Mouse (Mus musculus) intestine, postnatal 0 days (tissue): ENCODE measurements at regions not wholly inside any gene's neighbourhood (a gene's known extent, or its start where the extent isn't known, plus 50 kb on each side); places are given as distances from the start of the nearest gene placed in this dataset.

ENCODE experiments used
- ATAC-seq: fragments of 200-750 bp; cut with Nextera tagmentation; 2 replicates; pipeline ENCODE4 v1.8.0; 2017; ENCODE audit warnings: mild to moderate bottlenecking, moderate TSS enrichment, moderate library complexity
- H3K27ac ChIP-seq: fragments of 300-500 bp; sonication (generic); 2 replicates; pipeline ENCODE4 v1.5.1; 2014; ENCODE audit warnings: mild to moderate bottlenecking, low read depth, low read length, moderate library complexity
- H3K27me3 ChIP-seq: fragments of 300-500 bp; sonication (generic); replicated peaks from 2 replicates; pipeline ENCODE4 v1.6.1; 2014; ENCODE audit warnings: low read length, mixed read lengths; ENCODE audit not compliant: control insufficient read depth, insufficient read depth
- H3K36me3 ChIP-seq: fragments of 300-500 bp; sonication (generic); 2 replicates; pipeline ENCODE4 v1.6.1; 2014; ENCODE audit warnings: mild to moderate bottlenecking, moderate library complexity; ENCODE audit not compliant: control insufficient read depth, insufficient read depth
- H3K4me1 ChIP-seq: fragments of 300-500 bp; sonication (generic); replicated peaks from 2 replicates; pipeline ENCODE4 v1.6.1; 2014; ENCODE audit warnings: antibody characterized with exemption, low read length, mixed read lengths; ENCODE audit not compliant: control insufficient read depth, insufficient read depth
- H3K4me2 ChIP-seq: fragments of 300-500 bp; sonication (generic); replicated peaks from 2 replicates; pipeline ENCODE4 v1.6.1; 2014; ENCODE audit warnings: low read depth, mild to moderate bottlenecking, moderate library complexity
- H3K4me3 ChIP-seq: fragments of 300-500 bp; sonication (generic); 2 replicates; pipeline ENCODE4 v1.5.1; 2014; ENCODE audit warnings: low read depth, low read length
- H3K9ac ChIP-seq: fragments of 300-500 bp; sonication (generic); 2 replicates; pipeline ENCODE4 v1.6.1; 2014; ENCODE audit warnings: mild to moderate bottlenecking, low read depth, low read length
- H3K9me3 ChIP-seq: fragments of 300-500 bp; sonication (generic); 2 replicates; pipeline ENCODE4 v1.6.1; 2016; ENCODE audit warnings: mixed run types; ENCODE audit not compliant: control insufficient read depth
- CTCF ChIP-seq: sonication (generic); IDR thresholded peaks from 2 replicates; pipeline ENCODE4 v1.5.1; 2016; ENCODE audit warnings: low read depth, mild to moderate bottlenecking, control low read depth, antibody characterized with exemption, moderate library complexity
- WGBS: fragments of 180-500 bp; shearing (Covaris S2); extraction: QIAGEN DNeasy Blood & Tissue Kit; methylation state at CpG from one replicate; pipeline ENCODE4 v1.1.7; 2014; 5-methylcytosine and 5-hydroxymethylcytosine counted together

DNA sequence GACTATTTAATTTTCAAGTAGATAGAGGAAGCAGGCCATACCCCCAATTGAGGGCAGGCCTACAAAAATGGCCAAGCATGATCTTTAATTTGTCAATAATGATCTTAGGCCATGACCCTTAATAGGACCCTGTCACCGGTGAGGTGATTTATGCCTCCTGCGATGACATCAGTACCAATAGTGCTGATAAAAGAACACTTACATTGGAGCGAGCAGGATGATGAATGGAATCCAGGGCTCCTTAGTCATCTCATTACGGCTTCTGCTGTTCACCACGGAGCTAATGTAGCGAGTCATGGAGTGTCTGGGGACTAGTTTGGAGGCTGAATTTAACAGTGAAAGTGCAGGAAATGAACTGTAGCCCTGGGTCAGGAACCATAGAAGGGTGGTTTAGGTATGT, 308.6 kb downstream of the En1 start:
- Histone ChIP-seq H3K4me1 (no peaks in the 10 kb centered on the region), H3K36me3 (no peaks in the 10 kb centered on the region), H3K27ac (no peak overlapping the region), H3K9ac (no peak overlapping the region), H3K27me3 (no peaks in the 10 kb centered on the region), H3K9me3 (no peaks in the 10 kb centered on the region), H3K4me2 (no peak overlapping the region), H3K4me3 (no peak overlapping the region)
- no peak for ATAC-seq
- no peak for TF ChIP-seq CTCF
- WGBS: 27% methylated on average over 6 of the region's 6 CpGs

DNA sequence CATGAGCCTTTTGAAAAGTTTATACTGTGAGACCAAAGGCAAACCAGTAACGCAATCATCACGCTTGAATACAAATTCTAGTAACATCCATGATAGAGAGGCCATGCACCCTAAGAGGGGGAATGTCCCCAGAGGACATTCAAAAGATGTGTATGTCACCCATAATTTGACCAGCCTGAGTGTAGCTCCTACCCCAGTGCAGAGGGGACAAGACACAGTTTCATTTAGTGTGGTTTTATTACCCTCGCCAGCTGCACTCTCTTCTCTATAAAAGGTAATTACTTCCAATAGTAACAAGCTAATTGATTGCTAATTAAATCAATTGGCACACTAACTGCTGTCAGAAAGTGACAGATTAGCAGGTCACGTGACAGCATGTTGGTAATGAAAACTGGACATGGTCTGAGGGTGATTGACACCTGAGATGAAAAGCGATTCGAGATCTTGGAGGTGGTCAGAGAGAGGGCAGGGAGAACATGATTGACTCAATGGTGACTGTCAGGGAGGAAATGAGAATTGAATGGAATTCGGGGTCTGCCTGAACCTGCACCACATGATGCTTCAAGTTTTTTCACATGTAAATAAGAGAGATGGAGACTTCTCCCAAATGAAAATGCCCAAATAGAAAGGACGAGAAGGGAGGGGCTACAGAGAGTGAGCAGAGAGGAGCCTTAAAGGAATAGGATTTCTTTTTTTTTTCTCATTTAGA, 309.9 kb downstream of the En1 start:
- WGBS: 66% methylated on average over 8 of the region's 8 CpGs
- TF ChIP-seq CTCF: no peak
- no peaks in the 10 kb centered on the region for H3K4me1 ChIP-seq
- no peaks in the 10 kb centered on the region for H3K9me3 ChIP-seq
- H3K4me2 ChIP-seq: no peak overlapping the region
- H3K36me3 ChIP-seq: no peaks in the 10 kb centered on the region
- H3K27me3 ChIP-seq: no peaks in the 10 kb centered on the region
- no peak overlapping the region for H3K9ac ChIP-seq
- no peak overlapping the region for H3K4me3 ChIP-seq
- H3K27ac ChIP-seq: no peak overlapping the region
- no peak for ATAC-seq

DNA sequence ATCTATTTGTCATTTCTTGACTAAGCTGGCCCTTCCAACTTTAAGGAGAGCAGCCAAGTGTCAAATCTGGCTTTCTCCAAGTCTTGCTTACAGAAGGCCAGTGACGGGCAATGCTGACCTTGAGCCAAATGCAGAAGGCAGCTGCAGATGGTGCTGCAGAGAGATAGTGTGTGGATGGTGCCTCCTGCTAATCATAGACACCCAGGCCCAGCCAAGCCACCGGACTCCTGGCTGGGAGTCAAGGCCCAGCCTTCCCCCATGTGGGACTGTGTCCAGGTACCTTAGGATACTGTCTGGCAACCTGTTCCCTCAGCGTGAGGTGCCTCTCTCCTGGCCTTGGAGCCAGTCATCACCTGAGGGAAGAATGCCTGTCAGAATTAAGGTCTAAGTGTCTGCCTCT, 319.3 kb downstream of the En1 start:
- no peak overlapping the region for H3K27ac ChIP-seq
- H3K9me3 ChIP-seq: no peaks in the 10 kb centered on the region
- no peaks in the 10 kb centered on the region for H3K4me1 ChIP-seq
- H3K27me3 ChIP-seq: no peaks in the 10 kb centered on the region
- 86% methylated on average over 3 of the region's 3 CpGs for WGBS
- H3K4me3 ChIP-seq: no peak overlapping the region
- no peak overlapping the region for H3K9ac ChIP-seq
- no peak overlapping the region for H3K4me2 ChIP-seq
- TF ChIP-seq CTCF: no peak
- H3K36me3 ChIP-seq: no peaks in the 10 kb centered on the region
- ATAC-seq: no peak

DNA sequence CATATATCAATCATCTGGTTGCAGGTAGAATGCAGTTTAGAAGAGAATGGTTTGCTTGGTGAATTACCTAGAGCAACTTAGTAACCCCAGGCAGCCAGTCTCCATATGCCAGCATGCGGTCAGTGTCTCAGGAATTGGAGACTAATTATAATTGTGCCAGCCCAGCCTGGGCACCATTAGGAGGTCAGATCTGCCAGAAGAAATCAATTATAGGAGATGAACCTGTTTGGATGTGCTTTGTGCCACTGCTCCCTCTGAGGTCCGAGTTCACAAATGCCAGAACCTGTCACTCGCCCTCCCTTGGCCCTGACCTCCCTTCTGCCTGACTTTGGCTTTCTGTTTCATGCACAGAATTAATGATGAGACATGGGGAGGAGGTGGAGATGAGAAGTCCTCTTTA, 323.1 kb downstream of the En1 start:
- WGBS: 81% methylated on average over 3 of the region's 3 CpGs
- no peaks in the 10 kb centered on the region for H3K27me3 ChIP-seq
- no peak for ATAC-seq
- no peak overlapping the region for H3K4me3 ChIP-seq
- H3K27ac ChIP-seq: no peak overlapping the region
- H3K36me3 ChIP-seq: no peaks in the 10 kb centered on the region
- H3K4me1 ChIP-seq: no peaks in the 10 kb centered on the region
- H3K9me3 ChIP-seq: no peaks in the 10 kb centered on the region
- H3K9ac ChIP-seq: no peak overlapping the region
- no peak overlapping the region for H3K4me2 ChIP-seq
- TF ChIP-seq CTCF: no peak

DNA sequence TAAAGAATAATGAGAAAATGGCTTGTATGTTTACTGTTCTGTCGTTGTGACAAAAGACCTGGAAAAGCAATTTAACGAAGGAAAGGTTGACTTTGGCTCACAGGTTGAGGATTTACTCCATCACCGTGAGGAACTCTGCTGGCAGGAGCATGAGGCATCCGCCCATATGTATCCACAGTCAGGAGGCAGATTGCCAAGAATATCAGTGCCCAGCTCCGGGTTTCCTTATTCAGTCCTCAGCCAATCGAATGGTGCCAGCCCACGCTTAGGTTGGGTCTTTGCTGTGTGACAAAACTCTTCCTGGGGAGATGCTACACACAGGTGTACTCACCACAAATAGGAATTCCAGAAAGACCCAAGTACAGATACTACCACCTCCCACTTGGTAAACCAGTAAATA, 327.9 kb downstream of the En1 start:
- Histone ChIP-seq H3K4me3 (no peak overlapping the region), H3K4me2 (no peak overlapping the region), H3K27ac (no peak overlapping the region), H3K27me3 (no peaks in the 10 kb centered on the region), H3K9ac (no peak overlapping the region), H3K4me1 (no peaks in the 10 kb centered on the region), H3K36me3 (no peaks in the 10 kb centered on the region), H3K9me3 (no peaks in the 10 kb centered on the region)
- WGBS: 60% methylated on average over 7 of the region's 7 CpGs
- ATAC-seq: no peak
- no peak for TF ChIP-seq CTCF

DNA sequence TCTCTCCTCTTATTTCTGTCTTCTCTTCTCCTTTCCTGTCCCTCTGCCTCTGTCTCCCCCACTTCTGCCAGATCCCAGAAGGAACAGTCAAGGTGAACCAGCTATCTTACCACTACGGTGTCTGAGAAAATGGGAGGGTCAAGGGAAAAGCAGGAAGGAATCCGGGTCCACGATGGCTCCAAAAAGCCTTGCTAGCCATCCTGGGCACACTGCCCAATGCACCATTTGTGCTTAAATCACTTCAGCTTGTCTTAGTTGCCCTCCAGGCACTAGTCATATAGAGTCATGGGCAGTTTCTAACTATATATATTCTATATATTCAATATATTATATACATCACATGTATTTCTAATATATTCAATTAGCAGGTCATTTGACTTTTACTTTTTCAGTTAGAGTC, 333.1 kb downstream of the En1 start:
- TF ChIP-seq CTCF: no peak
- Histone ChIP-seq H3K4me3 (no peak overlapping the region), H3K9ac (no peak overlapping the region), H3K27ac (no peak overlapping the region), H3K36me3 (no peaks in the 10 kb centered on the region), H3K4me2 (no peak overlapping the region), H3K4me1 (no peaks in the 10 kb centered on the region), H3K9me3 (no peaks in the 10 kb centered on the region), H3K27me3 (no peaks in the 10 kb centered on the region)
- WGBS: 85% methylated on average over 3 of the region's 3 CpGs
- no peak for ATAC-seq

DNA sequence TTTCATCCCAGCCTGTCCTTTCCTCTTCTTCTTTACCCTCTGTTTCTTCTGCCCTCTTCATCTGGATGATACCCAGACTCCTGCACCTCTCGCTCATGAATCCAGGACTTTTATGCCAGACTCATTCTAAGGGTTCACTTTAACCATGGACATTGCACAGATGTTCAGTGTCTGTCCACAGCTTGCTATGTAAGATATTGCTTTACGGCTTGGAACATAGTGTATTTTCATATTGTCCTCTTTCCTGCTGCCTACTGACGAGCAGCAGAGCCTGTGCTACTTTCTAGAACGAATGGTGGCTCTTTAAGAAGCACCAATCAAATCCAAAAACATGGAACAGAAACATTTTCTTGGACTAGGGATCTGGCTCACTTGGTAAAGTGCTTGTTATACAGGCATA, 341.5 kb downstream of the En1 start:
- H3K4me3 ChIP-seq: no peak overlapping the region
- no peak for ATAC-seq
- TF ChIP-seq CTCF: no peak
- 64% methylated on average over 4 of the region's 4 CpGs for WGBS
- no peak overlapping the region for H3K9ac ChIP-seq
- no peak overlapping the region for H3K27ac ChIP-seq
- H3K4me1 ChIP-seq: no peaks in the 10 kb centered on the region
- no peaks in the 10 kb centered on the region for H3K27me3 ChIP-seq
- H3K9me3 ChIP-seq: no peaks in the 10 kb centered on the region
- no peak overlapping the region for H3K4me2 ChIP-seq
- H3K36me3 ChIP-seq: no peaks in the 10 kb centered on the region
